Mouse (Mus musculus) CD4-positive, CD25-positive, alpha-beta regulatory T cell, adult 4 months (primary cell): ENCODE results near the gene Pou2f2. TPM values are rescaled to one million over a fixed set of nuclear protein-coding genes. Genes with fewer than 3 reads are reported as not detected.
"Not testable (repeated sequence)": the region's sequence is repeated elsewhere in the genome, so short reads cannot be mapped to it uniquely, and the experiment has no call there.

ENCODE experiments used
- ATAC-seq: one replicate; pipeline ENCODE4 v1.8.0; 2017
- polyA plus RNA-seq, 2 experiments: library from polyadenylated mRNA; unstranded; fragments of 100-300 nt; shearing (Covaris generic); gene quantifications; one replicate each; pipeline ENCODE4 v1.2.1; 2017

The Pou2f2 gene
- polyA plus RNA-seq, 2 experiments from 2014 or later, result 25.9 to 29.4 TPM

GRCm38 (mm10) chr7:25058394-25058793 lies 121.1 kb downstream of the Pou2f2 start:
- no peak for ATAC-seq

GRCm38 (mm10) chr7:25057888-25058287 lies 121.6 kb downstream of the Pou2f2 start:
- no peak for ATAC-seq

- no peak for ATAC-seq
These were observed 122.6 kb downstream of the Pou2f2 start for GRCm38 (mm10) chr7:25056951-25057350.

GRCm38 (mm10) chr7:25052587-25052986 lies 126.9 kb downstream of the Pou2f2 start:
- ATAC-seq, result no peak

- ATAC-seq, result no peak
These were observed 130.1 kb downstream of the Pou2f2 start for GRCm38 (mm10) chr7:25049295-25049930.

GRCm38 (mm10) chr7:25047363-25047762 lies 132.2 kb downstream of the Pou2f2 start:
- ATAC-seq, result no peak

GRCm38 (mm10) chr7:25044599-25044998 lies 134.9 kb downstream of the Pou2f2 start:
- ATAC-seq, result not testable (repeated sequence)

GRCm38 (mm10) chr7:25041921-25042320 lies 137.6 kb downstream of the Pou2f2 start:
- no peak for ATAC-seq

Other genes starting within 250 kb of the Pou2f2 start
- gene Gm4881, start 235.2 kb downstream of the Pou2f2 start, polyA plus RNA-seq, result not detected
- 100 to 1,000 TPM; 187 to 237 TPM for gene Rabac1, start 207.0 kb downstream of the Pou2f2 start, polyA plus RNA-seq
- gene Atp1a3, start 173.8 kb downstream of the Pou2f2 start, polyA plus RNA-seq, result 1 to 10 TPM; 2.3 TPM
- 1 to 10 TPM; 4.1 to 4.5 TPM for gene Grik5, start 107.4 kb downstream of the Pou2f2 start, polyA plus RNA-seq
- gene Zfp574, start 107.2 kb downstream of the Pou2f2 start, polyA plus RNA-seq, result 10 to 100 TPM; 11.3 to 15.1 TPM
- gene Dedd2, start 40.9 kb upstream of the Pou2f2 start, polyA plus RNA-seq, result 10 to 100 TPM; 23.6 to 29.8 TPM
- gene Zfp526, start 41.7 kb upstream of the Pou2f2 start, polyA plus RNA-seq, result 1 to 10 TPM; 2.8 to 3.0 TPM
- gene Gsk3a, start 58.1 kb upstream of the Pou2f2 start, polyA plus RNA-seq, result 10 to 100 TPM in 1 of 2 experiments, 1 to 10 TPM in 1; 8.9 to 11.3 TPM
- under 1 TPM; 0.22 to 0.42 TPM for gene Erf, start 71.0 kb upstream of the Pou2f2 start, polyA plus RNA-seq
- 10 to 100 TPM; 24.1 to 27.2 TPM for gene Cic, start 88.0 kb upstream of the Pou2f2 start, polyA plus RNA-seq
- 10 to 100 TPM; 23.6 to 42.6 TPM for gene Pafah1b3, start 118.3 kb upstream of the Pou2f2 start, polyA plus RNA-seq
- not detected for gene Prr19, start 121.7 kb upstream of the Pou2f2 start, polyA plus RNA-seq
- not detected for gene Tmem145, start 126.4 kb upstream of the Pou2f2 start, polyA plus RNA-seq
- gene Megf8, start 137.4 kb upstream of the Pou2f2 start, polyA plus RNA-seq, result under 1 TPM; 0.10 to 0.11 TPM
- not detected for gene Cnfn, start 190.0 kb upstream of the Pou2f2 start, polyA plus RNA-seq
- gene Lipe, start 219.0 kb upstream of the Pou2f2 start, polyA plus RNA-seq, result 10 to 100 TPM; 14.2 to 24.4 TPM
- gene Cxcl17, start 233.2 kb upstream of the Pou2f2 start, polyA plus RNA-seq, result not detected